Mouse (Mus musculus) gastrocnemius, postnatal 25 days (tissue): ENCODE measurements around the gene Dtnb. TPM values are rescaled to one million over a fixed set of nuclear protein-coding genes. Genes with fewer than 3 reads are reported as not detected.

Experiments used
- DNase-seq: peaks from one replicate; pipeline ENCODE4 v3.0.0; 2022
- total RNA-seq, 2 experiments: library from RNA; stranded (reverse); gene quantifications; 1 replicate in 1 of 2; 2 replicates in 1 of 2; pipeline ENCODE4 v1.2.3; 2021

The Dtnb gene
- total RNA-seq, 2 experiments from 2014 or later: 2.0 to 5.4 TPM

DNA sequence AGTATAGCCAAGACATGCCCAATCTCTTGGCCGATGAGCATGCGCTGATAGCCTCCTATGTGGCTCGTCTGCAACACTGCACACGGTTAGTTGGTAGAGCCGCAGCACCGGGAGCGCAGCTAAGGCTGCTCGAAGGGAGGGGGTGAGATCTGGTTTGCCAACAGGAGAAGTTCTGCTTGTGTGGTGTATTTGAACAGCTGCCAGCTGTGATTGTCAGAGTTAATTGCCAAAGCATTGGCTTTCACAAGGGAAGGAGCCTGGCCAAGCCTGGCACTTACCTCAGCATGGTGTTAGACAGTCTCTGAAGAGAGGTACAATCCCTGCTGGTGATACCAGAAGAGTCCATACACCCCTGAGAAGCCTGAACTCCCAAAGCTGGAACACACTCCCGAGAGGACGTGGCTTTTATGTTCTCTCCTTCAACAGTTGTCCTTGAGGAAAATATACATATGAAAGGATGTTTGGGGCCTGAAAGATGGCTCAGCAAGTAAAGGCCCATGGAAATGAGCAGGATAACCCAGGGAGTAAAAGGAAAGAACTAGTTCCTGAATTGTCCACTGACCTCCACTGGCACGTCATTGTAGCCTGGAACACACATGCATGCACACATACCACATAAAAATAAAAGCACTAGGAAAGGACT is 160.6 kb downstream of the Dtnb start:
- no peak for DNase-seq

DNA sequence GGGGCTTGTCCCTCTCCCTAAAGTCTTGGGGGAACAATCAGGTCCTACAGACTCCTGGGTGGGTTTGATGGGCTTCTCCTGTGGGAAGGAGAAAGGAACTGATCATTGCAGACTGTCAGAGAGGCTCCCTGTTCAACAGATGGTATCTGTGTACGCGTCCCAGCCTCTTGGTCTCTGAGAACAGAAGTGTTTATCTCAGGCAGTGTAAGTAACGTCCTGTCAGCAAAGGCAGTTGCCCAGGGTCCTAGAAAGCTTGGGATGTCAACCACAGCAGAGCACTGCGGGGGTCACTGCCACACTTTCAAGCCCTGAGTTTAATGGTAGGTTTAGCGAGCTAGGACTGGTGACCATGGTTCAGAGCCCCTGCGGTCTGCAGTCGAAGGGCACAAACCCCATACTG is 161.1 kb downstream of the Dtnb start:
- no peak for DNase-seq

DNA sequence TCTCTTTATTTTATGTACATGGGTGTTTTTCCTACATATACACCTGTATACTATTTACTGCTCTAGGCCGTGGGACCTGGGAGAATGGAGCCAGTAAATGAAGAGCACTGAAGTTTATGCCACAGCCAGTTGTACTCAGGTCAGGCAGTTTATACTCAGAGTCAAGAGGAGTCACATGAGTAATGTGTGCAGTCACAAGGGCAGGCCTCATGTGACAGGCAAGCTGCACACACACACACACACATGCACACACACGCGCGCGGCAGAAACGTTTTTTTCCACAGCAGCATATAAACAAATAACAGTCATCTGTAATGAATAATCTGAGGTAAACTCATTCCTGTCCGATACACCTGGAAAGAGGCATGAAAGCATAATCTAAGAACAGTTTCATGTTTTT is 164.8 kb downstream of the Dtnb start:
- DNase-seq: no peak

DNA sequence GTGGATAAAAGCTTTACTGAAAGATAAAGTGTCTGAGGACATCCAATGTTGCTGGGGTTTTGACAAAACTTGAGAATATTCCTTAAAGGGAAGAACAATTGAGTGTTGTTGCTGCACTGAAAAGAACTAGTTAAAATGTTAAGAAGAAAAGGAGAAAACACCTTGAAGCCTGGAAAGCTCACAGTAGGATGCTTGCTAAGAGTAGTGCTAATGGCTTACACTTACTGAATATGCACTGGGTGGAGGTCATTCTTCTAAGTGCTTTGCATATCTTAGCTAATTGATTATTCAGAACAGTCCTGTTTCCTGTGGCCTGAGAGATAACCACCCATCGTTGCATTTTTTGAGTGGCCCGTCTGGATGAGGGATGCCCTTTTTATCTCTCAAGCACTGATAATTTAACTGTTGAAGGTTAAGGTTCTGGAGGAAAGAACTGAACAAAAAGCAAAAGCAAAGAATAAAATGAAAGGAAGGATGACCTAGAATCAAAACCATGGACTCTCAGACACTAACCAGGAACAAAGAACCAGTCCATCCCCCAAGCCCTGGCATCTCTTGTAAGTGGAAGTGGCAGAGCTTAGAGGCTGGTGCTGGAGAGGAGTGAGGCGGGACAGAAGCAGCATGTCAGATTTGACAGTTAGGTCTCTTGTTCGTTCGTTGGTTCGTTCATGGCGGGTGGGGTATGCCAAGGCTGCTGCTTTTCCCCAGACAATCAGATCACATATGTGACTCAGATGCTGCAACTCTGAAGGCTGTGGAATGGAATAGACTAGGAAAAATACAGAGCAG is 166.8 kb downstream of the Dtnb start:
- DNase-seq: no peak

DNA sequence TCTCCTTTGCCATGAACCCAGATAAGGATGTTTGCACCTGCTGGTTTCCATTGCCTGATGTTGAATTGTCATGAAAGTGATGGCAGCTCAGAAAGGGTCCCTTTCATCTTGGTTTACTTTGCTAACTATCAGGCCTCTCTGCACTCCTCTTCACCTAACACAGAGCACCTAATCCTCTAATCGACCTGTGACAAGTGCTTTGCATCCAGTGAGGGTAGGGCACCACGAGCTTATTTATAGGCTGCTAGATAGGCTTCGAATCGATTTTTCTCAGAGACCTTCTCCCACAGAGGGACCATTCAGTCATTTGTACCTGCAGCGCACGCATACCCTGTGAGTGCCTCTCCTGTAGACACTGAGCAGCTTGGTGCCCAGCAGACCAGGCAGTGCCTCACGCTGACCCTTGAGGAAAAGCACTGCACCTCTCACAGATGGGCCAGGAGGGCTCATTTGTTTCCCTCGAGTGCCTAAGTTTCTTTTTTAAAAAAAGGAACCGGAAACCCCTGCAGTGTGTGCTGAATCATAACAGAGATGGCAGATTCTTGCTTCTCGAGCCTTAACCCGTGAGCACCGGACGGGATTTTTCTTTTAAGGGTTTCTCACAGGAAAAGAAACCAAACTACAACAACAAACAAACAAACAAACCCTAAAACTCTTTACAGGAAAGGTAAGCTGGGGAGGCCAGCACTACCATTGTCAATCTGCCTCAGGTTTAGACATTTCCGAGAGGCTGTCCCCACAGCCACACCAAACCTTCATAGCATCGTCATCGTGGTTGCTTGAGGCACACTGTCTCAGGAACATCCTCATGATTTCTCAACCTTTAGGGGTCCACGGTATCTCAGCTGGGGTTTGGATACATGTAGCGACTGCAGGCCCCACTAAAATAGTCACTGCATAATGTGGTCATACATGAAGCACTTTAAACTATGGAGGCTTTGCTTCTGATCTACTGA is 167.8 kb downstream of the Dtnb start:
- no peak for DNase-seq

DNA sequence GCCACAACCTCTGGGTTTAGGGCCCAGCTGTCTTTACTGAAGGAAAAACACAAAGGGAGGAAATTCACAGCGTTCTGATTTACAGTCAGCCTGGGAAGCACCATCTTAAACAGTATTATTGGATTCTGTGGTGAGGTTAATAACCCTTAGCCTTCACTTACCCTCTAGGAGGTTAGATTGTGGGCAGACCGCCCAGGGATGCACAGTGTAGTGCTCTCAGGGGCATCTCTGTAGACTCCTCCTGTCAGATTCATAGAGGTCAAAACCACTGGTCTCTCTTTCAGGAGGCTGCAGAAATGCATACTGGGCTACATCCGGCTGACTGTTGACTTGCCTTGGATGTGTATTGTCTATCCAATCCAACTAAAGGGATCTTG is 168.5 kb downstream of the Dtnb start:
- no peak for DNase-seq

DNA sequence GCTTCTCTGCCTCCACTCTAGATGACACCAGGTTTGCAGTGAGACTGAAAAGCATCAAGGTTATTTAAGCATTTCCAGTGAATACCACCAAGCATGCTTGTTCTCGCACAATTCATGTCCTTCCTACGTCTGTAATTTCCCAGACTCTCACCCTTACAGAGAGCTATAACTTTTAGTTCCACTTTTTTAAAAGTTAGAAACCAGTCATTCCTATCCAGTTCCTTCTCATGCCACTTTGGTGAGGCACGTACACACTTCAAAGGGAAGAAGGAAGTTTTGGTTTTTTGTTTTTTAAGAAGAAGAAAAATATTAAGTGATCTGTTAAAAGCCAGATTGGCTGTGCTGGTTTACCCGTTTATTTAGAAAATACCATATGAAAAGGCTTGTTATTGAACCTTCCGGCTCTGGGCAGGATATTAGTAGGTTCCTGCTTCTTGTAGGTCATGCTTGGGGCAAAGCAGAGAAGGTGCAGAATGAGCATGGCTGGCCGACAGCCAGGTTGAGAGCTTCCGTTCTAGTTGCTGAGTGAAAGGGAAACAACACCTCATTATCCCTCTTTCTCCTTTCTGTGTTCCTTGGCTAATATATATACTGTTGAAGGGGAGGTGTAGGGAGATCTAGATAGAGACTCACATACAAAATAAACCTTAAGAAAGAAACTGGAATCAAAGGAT is 173.4 kb downstream of the Dtnb start:
- DNase-seq: no peak

DNA sequence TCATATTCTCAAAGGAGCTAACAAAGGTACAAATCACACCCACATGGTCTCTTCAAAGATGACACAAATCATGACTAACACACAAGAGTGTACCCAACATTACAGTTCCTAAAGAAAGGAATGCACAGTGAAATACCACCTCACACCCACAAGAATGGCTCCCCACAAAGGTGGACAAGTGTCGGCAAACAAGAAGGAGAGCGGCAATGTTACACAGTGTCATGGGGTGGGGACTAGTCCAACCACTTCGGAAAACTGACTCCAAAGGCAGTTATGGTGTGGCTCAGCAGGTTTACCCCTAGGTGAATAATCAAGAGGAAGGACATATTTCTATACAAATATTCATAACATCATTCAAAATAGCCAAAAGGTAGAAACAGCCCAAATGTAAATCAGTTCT is 174.2 kb downstream of the Dtnb start:
- DNase-seq: no peak

DNA sequence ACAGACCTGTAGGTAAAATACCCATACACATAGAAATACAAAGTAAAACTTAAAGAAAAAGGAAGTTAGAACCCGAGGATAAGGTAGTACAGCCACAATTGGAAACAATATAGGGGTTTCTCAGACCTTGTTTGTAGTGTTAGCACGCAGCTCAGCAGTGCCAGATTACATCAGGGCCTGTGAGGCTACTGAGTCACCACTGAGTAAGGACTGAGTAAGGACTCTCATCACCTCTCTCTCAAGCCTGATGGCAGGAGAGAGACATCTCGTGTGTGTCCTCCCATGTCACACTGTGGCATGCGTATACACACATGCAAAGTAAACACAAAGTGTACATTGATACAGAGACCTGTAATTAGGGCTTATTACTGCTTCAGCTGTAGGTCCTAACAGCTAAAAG is 175.4 kb downstream of the Dtnb start:
- no peak for DNase-seq

DNA sequence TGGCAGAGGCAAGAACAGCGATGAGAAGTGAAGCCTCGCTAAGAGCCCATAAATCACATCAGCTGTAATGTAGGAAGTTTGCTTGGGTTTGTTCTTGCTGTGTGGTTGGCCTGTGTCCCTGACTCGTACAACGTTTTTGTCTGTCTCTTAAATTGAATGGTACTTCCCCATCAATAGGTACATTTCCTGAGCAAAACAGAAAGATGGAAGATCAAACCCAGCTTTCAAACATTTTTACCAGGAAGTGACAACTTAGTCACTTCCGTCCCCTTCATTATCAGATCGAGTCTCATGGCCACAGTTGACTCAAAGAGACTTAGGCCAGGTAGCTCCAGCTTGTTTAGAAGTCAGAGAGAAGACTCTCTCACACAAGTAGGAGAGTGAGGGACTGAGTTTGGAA is 183.3 kb downstream of the Dtnb start:
- no peak for DNase-seq

DNA sequence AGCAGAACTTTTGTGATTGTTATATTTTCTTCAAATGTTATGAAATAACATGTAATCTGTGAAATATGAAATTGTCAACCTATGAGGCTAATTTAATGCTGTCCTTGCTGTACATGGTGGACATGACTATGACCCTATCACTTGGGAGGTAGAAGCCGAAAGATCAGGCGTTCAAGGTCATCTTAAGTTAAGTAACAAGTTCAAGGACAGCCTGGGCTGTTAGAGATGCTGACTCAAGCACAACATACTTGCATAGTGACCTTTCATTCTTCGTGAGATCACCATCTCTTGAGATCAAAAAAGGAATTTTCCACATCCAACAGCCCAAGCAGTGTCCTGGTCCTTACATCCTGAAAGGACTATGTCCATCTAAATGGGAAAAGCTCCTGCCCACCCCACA is 184.0 kb downstream of the Dtnb start:
- no peak for DNase-seq

DNA sequence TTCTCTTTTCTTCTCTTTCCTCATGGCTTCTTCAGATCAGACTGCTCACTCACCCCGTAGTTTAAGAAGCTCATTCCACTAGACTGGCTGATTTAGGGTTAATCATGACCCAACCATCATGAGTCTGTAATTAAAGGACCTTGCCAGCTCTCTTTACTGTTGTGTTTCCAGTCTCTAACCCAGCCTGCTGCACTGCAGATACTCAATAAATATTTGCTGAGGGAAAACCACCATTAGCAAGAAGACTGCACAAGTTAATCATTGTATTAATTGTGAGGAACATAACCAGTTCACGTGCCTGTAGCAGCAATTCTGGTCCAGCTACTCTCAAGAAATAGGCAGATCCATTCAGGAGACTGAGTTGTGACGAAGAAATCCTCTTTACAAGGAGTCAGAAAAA is 185.9 kb downstream of the Dtnb start:
- no peak for DNase-seq

DNA sequence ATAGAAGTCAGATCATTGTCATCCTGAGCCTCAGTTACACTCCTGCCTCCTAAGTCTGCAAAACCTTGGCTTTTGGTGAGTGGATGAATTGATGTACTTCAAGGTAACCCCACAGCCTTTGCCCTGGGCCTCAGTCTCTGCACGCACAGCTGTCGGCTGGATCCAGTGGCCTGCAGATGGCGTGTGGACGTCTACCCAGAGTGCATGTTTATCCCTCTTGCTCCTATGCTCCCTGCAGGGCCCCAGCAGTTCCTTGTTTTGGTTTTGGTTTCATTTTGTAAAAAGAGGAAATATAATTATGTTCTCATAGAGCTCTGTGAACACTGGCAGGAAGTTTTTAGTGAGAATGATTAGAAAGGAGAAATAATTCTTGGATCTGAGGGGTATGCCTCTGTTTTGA is 187.2 kb downstream of the Dtnb start:
- DNase-seq: peak; percentile 44

DNA sequence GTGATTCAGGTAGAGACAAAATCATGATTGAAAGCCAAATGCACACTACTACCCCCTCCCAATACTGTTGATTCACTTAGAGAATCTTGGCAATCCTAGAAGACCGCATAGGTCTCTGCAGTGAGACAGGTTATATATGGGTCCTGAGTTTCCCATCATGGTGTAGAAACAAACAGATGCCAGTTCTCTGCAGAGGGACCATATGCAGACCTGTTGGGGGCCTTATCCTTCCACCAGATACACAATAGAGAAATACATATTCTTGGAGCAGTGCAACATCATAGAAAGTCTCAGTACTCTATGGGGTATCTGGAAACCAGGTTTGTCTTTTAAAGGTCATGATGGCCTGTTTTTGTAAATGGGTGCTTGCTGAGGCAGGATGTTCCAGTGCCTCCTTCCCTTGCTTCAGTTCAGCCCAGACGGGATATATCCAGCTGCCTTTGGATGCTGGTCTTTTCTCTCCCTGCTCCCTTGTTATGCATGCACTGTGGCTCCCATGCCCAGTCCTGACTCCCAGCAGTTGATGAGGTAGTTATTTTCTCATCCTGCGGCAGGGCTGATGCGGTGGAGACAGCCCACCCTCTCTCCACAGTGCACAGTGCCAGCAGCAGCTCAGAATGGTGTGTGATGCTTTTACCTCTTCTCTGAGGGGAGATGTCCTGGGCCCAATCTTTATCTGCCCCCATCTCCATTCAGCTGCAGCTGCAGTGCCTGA is 188.9 kb downstream of the Dtnb start:
- no peak for DNase-seq

DNA sequence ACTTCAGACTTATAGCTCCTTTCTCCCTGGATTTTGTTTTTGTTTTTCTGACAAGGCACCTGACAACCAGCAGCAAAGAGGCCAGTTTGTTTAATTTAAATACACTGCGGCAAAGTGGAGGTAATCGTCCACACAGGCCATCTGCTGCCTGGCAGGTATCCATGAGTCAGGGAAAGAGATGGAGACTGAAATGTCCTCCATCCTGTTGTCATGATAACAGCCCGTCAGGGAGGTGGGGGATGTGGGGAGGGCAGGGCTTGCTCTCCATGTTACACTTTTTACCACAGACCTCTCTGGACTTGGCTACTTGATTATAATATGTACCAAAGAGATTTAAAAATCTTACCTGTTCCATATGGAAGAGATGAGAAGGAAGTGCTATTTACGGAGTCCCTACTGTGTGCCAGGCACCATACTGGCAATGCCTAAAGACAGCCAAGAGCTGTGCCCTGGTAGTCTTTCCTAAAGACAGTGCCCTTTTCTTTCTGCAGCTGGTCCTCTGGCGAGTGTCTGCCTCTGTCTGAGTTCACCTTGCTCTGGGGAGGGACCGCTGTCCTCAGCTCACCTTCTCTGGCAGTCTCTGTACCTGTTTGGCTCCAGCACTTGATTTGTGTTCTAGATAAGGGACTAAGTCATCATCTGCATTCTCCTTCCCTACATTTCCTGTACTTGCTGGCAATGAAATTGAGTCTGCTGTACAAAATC is 189.6 kb downstream of the Dtnb start:
- DNase-seq: no peak

DNA sequence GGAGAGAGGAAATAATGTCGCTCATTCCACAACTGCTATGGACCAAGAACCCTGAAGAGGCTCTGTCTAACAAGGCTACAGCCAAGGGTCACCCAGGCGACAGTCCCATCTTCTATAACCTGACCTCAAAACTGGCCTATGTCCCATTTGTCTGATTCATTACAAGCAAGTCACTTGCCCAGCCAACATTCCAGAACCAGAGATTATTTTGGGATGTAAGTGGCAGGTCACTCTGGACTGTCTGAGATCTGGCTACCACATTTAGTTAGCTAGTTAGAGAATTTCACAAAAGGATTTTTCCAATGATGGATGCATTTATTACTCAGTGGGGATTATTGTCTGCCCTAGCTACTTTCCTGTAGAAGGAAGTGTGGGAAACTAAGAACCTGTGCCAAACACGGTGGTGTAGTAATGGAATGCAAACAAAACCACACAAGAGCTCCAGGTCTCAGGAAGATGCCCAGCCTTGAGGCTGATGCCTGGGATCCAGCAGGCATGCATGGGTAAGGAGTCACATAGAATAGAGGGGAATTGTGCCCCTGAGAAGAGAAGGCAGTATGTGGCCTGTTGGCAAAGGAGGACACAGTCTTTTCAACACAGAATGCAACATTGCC is 192.1 kb downstream of the Dtnb start:
- DNase-seq: peak; percentile 42

DNA sequence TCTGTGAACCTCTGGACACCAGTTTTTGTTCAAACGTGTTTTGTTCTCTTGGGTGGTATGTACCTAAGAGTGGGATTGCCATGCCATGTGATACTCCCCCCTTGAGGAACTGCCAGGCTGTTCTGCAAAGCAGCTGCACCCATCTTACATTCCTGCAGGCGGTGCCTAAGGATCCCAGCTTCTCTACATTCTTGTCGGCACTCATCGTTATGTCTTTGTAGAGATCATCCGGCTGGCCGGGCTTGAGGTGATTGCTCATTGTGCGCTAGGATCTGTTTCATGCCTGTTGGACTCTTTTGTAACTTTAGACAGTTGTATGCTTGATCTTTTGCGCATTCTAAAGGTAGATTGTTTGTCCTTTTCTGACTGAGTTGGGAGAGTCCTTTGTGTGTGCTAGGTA is 195.2 kb downstream of the Dtnb start:
- no peak for DNase-seq

DNA sequence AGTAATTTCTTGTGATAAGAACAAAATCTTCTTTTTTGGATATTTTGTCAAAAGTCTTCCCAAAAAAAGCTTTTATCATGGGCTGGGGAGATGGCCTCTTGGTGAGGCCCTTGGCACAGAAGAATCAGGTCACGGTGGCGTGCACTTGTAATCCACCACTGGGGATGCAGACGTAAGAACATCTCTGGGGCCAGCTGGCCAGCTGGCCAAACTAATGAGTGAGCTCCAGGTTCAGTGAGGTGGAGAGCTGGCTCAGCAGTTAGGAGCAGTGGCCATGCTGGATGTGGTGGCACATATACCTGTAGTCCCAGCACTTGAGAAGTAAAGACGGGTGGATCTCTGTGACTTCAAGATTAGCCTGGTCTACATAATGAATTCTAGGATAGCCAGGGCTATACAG is 196.2 kb downstream of the Dtnb start:
- DNase-seq: peak; percentile 43

DNA sequence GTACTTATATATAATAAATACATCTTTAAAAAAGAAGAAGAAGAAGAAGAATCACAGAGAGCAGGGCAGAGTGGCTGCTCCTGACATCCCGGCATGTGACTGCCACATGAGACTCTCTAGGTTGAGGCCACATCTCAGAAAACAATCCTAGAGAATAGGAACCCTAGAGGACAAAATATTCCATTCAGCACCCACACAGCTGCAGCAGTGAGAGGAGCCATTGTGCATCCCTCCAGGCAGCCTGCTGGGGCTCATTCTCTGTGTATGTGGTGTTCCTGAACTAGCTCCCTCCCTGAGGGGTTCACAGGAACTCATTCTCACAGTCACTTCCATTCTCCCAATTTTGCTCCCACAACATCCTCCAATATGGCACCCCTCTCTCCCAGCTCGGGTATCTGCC is 198.4 kb downstream of the Dtnb start:
- DNase-seq: no peak

DNA sequence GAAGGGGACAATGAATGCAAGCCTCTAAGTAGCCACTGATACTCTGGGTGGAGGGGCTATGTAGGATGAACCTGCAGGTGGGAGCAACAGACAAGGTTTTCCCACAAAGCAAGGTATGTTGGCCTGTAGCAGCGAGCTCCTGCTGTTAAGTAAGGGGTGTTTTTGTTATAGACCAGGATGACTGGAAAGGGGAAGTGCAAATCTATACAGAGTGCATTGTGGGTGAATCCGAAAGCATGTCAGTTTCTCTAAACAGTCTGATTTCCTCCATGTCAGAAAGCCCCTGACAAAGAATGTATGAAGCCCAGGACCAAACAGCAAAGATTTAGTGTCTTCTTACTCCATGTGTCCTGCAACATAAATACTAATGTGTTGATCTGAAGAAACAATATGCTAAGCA is 198.9 kb downstream of the Dtnb start:
- no peak for DNase-seq

DNA sequence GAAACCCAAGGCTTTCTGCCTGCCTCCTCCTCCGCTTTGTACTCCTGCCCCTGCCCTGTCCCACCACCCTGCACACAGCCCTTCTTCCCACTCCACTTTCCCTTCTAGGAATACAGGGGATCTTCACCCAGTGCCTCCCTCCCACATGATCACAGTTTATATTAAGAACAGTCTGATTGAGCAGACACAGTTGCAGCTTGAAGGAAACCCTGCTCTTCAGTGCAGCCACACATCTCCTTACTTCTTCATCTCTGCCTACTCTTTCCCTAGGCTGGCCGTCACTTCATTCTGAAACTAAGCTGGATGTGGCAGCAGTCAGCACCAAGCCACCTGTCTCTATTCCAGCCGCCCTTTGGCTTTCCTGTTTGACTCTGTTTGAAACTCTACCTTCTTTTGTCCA is 201.5 kb downstream of the Dtnb start:
- DNase-seq: no peak
